Mouse (Mus musculus): Measurements from ENCODE around the gene Cdk6. TPM values are rescaled to one million over a fixed set of nuclear protein-coding genes. Genes with fewer than 3 reads are reported as not detected.
A peak's percentile ranks its signal among the peaks of the same experiment; 100 is the strongest.

Gene Cdk6
- total and polyA plus RNA-seq, 3 experiments, result 79.0 to 318 (median 197) TPM

- no peak overlapping the region; a peak in 1 of 4 replicates for H3K4me3 ChIP-seq (ENCODE audit: control insufficient read depth in 1 of 2, insufficient read depth in 1 of 2, low read depth in 2 of 2, low read length in 2 of 2)
- peaks cover 49 to 57% of the 10 kb centered on the region in 2 experiments for H3K4me1 ChIP-seq (ENCODE audit: control insufficient read depth in 1 of 2, insufficient read depth in 2 of 2, low read length in 2 of 2)
- H3K27me3 ChIP-seq (ENCODE audit: control insufficient read depth in 1 of 2, insufficient read depth in 2 of 2, low read length in 2 of 2), result no peaks in the 10 kb centered on the region
- H3K9ac ChIP-seq (ENCODE audit: control insufficient read depth, low read depth, low read length, poor library complexity, severe bottlenecking), result peak overlapping the region; percentile 49
- peaks cover 28 to 85% of the 10 kb centered on the region in 2 experiments for H3K36me3 ChIP-seq (ENCODE audit: control insufficient read depth in 1 of 2, insufficient read depth in 2 of 2, low read length in 2 of 2)
- DNase-seq (ENCODE audit: low read depth, low spot score), result peak; percentile 91
- TF ChIP-seq BHLHE40 (IDR thresholded peaks at IDR 0.05; ENCODE audit: borderline replicate concordance, low read depth, low read length) (no peak), EP300 (IDR thresholded peaks at IDR 0.05; ENCODE audit: low read depth in 1 of 2, low read length in 2 of 2) (peak; percentile 94 to 97), ZMIZ1 (IDR thresholded peaks at IDR 0.05; ENCODE audit: low read depth, low read length) (no peak), ZC3H11A (IDR thresholded peaks at IDR 0.05; ENCODE audit: low read depth, low read length) (no peak), TAL1 (IDR thresholded peaks at IDR 0.05; ENCODE audit: low read length) (peak; percentile 93), CHD2 (IDR thresholded peaks at IDR 0.05; ENCODE audit: low read length) (no peak), NELFE (IDR thresholded peaks at IDR 0.05; ENCODE audit: low read depth, low read length) (0 out of 2 replicates have a peak, but pooled peaks have one; percentile 14), UBTF (IDR thresholded peaks at IDR 0.05; ENCODE audit: borderline replicate concordance, insufficient read depth, low read depth, low read length) (0 out of 2 replicates have a peak, but pooled peaks have one; percentile 69), USF1 (IDR thresholded peaks at IDR 0.05; ENCODE audit: low read depth, low read length) (no peak), ZNF384 (IDR thresholded peaks at IDR 0.05; ENCODE audit: low read depth, low read length) (peak; percentile 32; the same call in 1 of the 2 replicates), GATA1 (IDR thresholded peaks at IDR 0.05; ENCODE audit: low read depth, low read length) (peak; percentile 93), MAX (IDR thresholded peaks at IDR 0.05; ENCODE audit: low read length) (no peak), POLR2A (IDR thresholded peaks at IDR 0.05; ENCODE audit: control insufficient read depth in 1 of 2, insufficient read depth in 1 of 2, low read depth in 1 of 2, low read length in 2 of 2, poor library complexity in 1 of 2) (peak in 1 of 2 experiments; percentile 68; a peak in 2 of 4 replicates), POLR2AphosphoS2 (IDR thresholded peaks at IDR 0.05; ENCODE audit: low read length) (0 out of 2 replicates have a peak, but pooled peaks have one; percentile 48), TCF12 (IDR thresholded peaks at IDR 0.05; ENCODE audit: low read depth, low read length) (peak; percentile 92), RAD21 (IDR thresholded peaks at IDR 0.05; ENCODE audit: low read depth, low read length) (no peak), MXI1 (IDR thresholded peaks at IDR 0.05; ENCODE audit: low read depth, low read length) (0 out of 2 replicates have a peak, but pooled peaks have one; percentile 55), ZKSCAN1 (IDR thresholded peaks at IDR 0.05; ENCODE audit: low read depth, low read length) (no peak), USF2 (IDR thresholded peaks at IDR 0.05; ENCODE audit: borderline replicate concordance in 1 of 2, insufficient read depth in 1 of 2, low read depth in 1 of 2, low read length in 2 of 2) (no peak), ETS1 (IDR thresholded peaks at IDR 0.05; ENCODE audit: low read depth, low read length) (peak; percentile 75), SIN3A (IDR thresholded peaks at IDR 0.05; ENCODE audit: low read length) (peak; percentile 84), JUND (IDR thresholded peaks at IDR 0.05; ENCODE audit: low read depth, low read length) (no peak; the same call in 1 of the 2 replicates), MYB (IDR thresholded peaks at IDR 0.05; ENCODE audit: low read depth, low read length) (peak; percentile 94), HCFC1 (IDR thresholded peaks at IDR 0.05; ENCODE audit: low read depth, low read length) (peak; percentile 60; the same call in 1 of the 2 replicates), E2F4 (IDR thresholded peaks at IDR 0.05; ENCODE audit: borderline replicate concordance, low read depth, low read length) (no peak), POLR2AphosphoS5 (IDR thresholded peaks at IDR 0.05; ENCODE audit: borderline replicate concordance, low read depth, low read length) (peak; percentile 81; the same call in 1 of the 2 replicates), TBP (IDR thresholded peaks at IDR 0.05; ENCODE audit: low read depth, low read length) (peak; percentile 70; the same call in 1 of the 2 replicates), RCOR1 (IDR thresholded peaks at IDR 0.05; ENCODE audit: low read depth, low read length) (peak; percentile 61), MYC (IDR thresholded peaks at IDR 0.05; ENCODE audit: low read depth, low read length) (0 out of 2 replicates have a peak, but pooled peaks have one; percentile 8), NRF1 (IDR thresholded peaks at IDR 0.05; ENCODE audit: insufficient read depth, low read depth, low read length, poor library complexity, severe bottlenecking) (no peak)
- H3K27ac ChIP-seq (ENCODE audit: control insufficient read depth, low read depth, low read length), result peak overlapping the region; percentile 98
- H3K79me2 ChIP-seq (ENCODE audit: control insufficient read depth, insufficient read depth, low read length, poor library complexity), result peaks cover 65% of the 10 kb centered on the region
- H3K9me3 ChIP-seq (replicated peaks; ENCODE audit: insufficient read depth, low read length), result no peaks in the 10 kb centered on the region
Measured at GRCm38 (mm10) chr5:3354307-3354706, 13.0 kb downstream of the Cdk6 start.
